In genomic region chr4:45815542-45815941, GRCm38 (mm10) we compare ENCODE assay signal across 10 mouse cellular contexts. TPM values are rescaled to one million over a fixed set of nuclear protein-coding genes. Genes with fewer than 3 reads are reported as not detected.
DNase-seq lines count a peak whose midpoint lies in the region; ATAC-seq and TF ChIP-seq lines count a peak whose summit lies in the region.
"Had no signal": no experiment of that assay in that cellular context is flagged by ENCODE, and none has a peak within 500 bp of the region (broad histone marks: within the 10 kb centered on the region; RNA-seq: fewer than 3 reads in every experiment).

No protein-coding gene starts in this region.

- peaks cover 0 to 2% of the 10 kb centered on the region in 2 experiments; a peak in 1 of 4 replicates for H3K27me3 ChIP-seq in MEL (ENCODE audit: control insufficient read depth in 1 of 2, insufficient read depth in 2 of 2, low read length in 2 of 2)
- no peaks in the 10 kb centered on the region for H3K27me3 ChIP-seq in forebrain, embryonic 11.5 days (ENCODE audit: control insufficient read depth, insufficient read depth, low read length)
- H3K27me3 ChIP-seq in midbrain, embryonic 14.5 days (ENCODE audit: control insufficient read depth, insufficient read depth, low read length) = no peaks in the 10 kb centered on the region
- H3K27me3 ChIP-seq: limb, embryonic 15.5 days; stomach, embryonic 15.5 days had no signal

- no peak for TF ChIP-seq POLR2A in MEL (IDR thresholded peaks at IDR 0.05; ENCODE audit: control insufficient read depth in 1 of 2, insufficient read depth in 1 of 2, low read depth in 1 of 2, low read length in 2 of 2, poor library complexity in 1 of 2)
- TF ChIP-seq POLR2A in bone marrow, adult 2 months (IDR thresholded peaks at IDR 0.05; ENCODE audit: borderline replicate concordance, control insufficient read depth, low read depth, low read length) = no peak

- TF ChIP-seq EP300 in MEL (IDR thresholded peaks at IDR 0.05; ENCODE audit: low read depth in 1 of 2, low read length in 2 of 2) = no peak

- no peaks in the 10 kb centered on the region for H3K9me3 ChIP-seq in MEL (replicated peaks; ENCODE audit: insufficient read depth, low read length)
- no peaks in the 10 kb centered on the region for H3K9me3 ChIP-seq in forebrain, embryonic 11.5 days (ENCODE audit: control insufficient read depth, low read length)
- H3K9me3 ChIP-seq in midbrain, embryonic 14.5 days (ENCODE audit: control insufficient read depth, low read length) = no peaks in the 10 kb centered on the region
- H3K9me3 ChIP-seq: limb, embryonic 15.5 days; stomach, embryonic 15.5 days had no signal

- H3K79me2 ChIP-seq in MEL (ENCODE audit: control insufficient read depth, insufficient read depth, low read length, poor library complexity) = no peaks in the 10 kb centered on the region

- H3K36me3 ChIP-seq in MEL (ENCODE audit: control insufficient read depth in 1 of 2, insufficient read depth in 2 of 2, low read length in 2 of 2) = no peaks in the 10 kb centered on the region
- no peaks in the 10 kb centered on the region for H3K36me3 ChIP-seq in forebrain, embryonic 11.5 days (ENCODE audit: control insufficient read depth, insufficient read depth, low read length)
- peaks cover 34% of the 10 kb centered on the region for H3K36me3 ChIP-seq in midbrain, embryonic 14.5 days (ENCODE audit: control insufficient read depth, insufficient read depth, low read length)
- H3K36me3 ChIP-seq: limb, embryonic 15.5 days; stomach, embryonic 15.5 days had no signal

- H3K4me3 ChIP-seq in MEL (ENCODE audit: control insufficient read depth in 1 of 2, insufficient read depth in 1 of 2, low read depth in 2 of 2, low read length in 2 of 2) = no peak overlapping the region
- H3K4me3 ChIP-seq in bone marrow, adult 2 months (replicated peaks; ENCODE audit: control insufficient read depth, low read depth, low read length) = no peak overlapping the region
- H3K4me3 ChIP-seq in forebrain, embryonic 11.5 days (ENCODE audit: low read depth, low read length) = no peak overlapping the region
- H3K4me3 ChIP-seq in midbrain, embryonic 14.5 days (replicated peaks; ENCODE audit: low read depth, low read length) = no peak overlapping the region
- H3K4me3 ChIP-seq: limb, embryonic 15.5 days; stomach, embryonic 15.5 days had no signal

- H3K4me2 ChIP-seq in forebrain, embryonic 11.5 days (ENCODE audit: low read depth, low read length, severe bottlenecking) = no peak overlapping the region
- no peak overlapping the region for H3K4me2 ChIP-seq in midbrain, embryonic 14.5 days (ENCODE audit: low read length)
- H3K4me2 ChIP-seq: limb, embryonic 15.5 days; stomach, embryonic 15.5 days had no signal

- peak; percentile 29 to 50 for DNase-seq in left cerebral cortex, adult 18-20 months (ENCODE audit: low spot score in 2 of 2)
- no peak for DNase-seq in left cerebral cortex, adult 11 months (ENCODE audit: low spot score)
- peak; percentile 52 for DNase-seq in MEL (ENCODE audit: low read depth, low spot score)
- DNase-seq in forebrain, embryonic 11.5 days (ENCODE audit: low spot score) = peak; percentile 73
- DNase-seq in kidney, postnatal 36 days = peak; percentile 30 to 69
- peak; percentile 80 for DNase-seq in midbrain, embryonic 14.5 days

- H3K27ac ChIP-seq in MEL (ENCODE audit: control insufficient read depth, low read depth, low read length) = no peak overlapping the region
- H3K27ac ChIP-seq in bone marrow, adult 2 months (ENCODE audit: control insufficient read depth, insufficient read depth, low read depth, low read length, poor library complexity) = no peak overlapping the region
- no peak overlapping the region for H3K27ac ChIP-seq in forebrain, embryonic 11.5 days (ENCODE audit: low read depth, low read length)
- no peak overlapping the region for H3K27ac ChIP-seq in midbrain, embryonic 14.5 days (replicated peaks; ENCODE audit: low read depth, low read length)
- H3K27ac ChIP-seq: limb, embryonic 15.5 days; stomach, embryonic 15.5 days had no signal

- TF ChIP-seq RAD21 in MEL (IDR thresholded peaks at IDR 0.05; ENCODE audit: low read depth, low read length) = peak; percentile 68

- 64% methylated on average over 7 of the region's 7 CpGs for WGBS in bone marrow, adult 2 months
- 22% methylated on average over 7 of the region's 7 CpGs for WGBS in forebrain, embryonic 11.5 days
- 14% methylated on average over 7 of the region's 7 CpGs for WGBS in midbrain, embryonic 14.5 days

- no peak overlapping the region for H3K9ac ChIP-seq in MEL (ENCODE audit: control insufficient read depth, low read depth, low read length, poor library complexity, severe bottlenecking)
- H3K9ac ChIP-seq in forebrain, embryonic 11.5 days (ENCODE audit: low read length) = no peak overlapping the region
- no peak overlapping the region for H3K9ac ChIP-seq in midbrain, embryonic 14.5 days (replicated peaks; ENCODE audit: low read length)
- H3K9ac ChIP-seq: limb, embryonic 15.5 days; stomach, embryonic 15.5 days had no signal

- no peak for ATAC-seq in forebrain, embryonic 11.5 days (replicated peaks; ENCODE audit: low FRiP score)
- no peak for ATAC-seq in midbrain, embryonic 14.5 days (ENCODE audit: low FRiP score, low TSS enrichment)
- no peak for ATAC-seq in erythroid progenitor cell, adult 5-6 weeks (replicated peaks; ENCODE audit: low FRiP score, poor library complexity, severe bottlenecking)

- TF ChIP-seq CTCF in MEL (IDR thresholded peaks at IDR 0.05 in 2 of 3, conservative IDR thresholded peaks at IDR 0.05 in 1 of 3; ENCODE audit: control insufficient read depth in 1 of 3, insufficient read depth in 1 of 3, low read depth in 2 of 3, low read length in 3 of 3, poor library complexity in 1 of 3, severe bottlenecking in 1 of 3) = peak; percentile 51 to 75 (median 62)
- 0 out of 2 replicates have a peak, but pooled peaks have one; percentile 11 for TF ChIP-seq CTCF in bone marrow, adult 2 months (IDR thresholded peaks at IDR 0.05; ENCODE audit: control insufficient read depth, insufficient read depth, low read length)

- no peaks in the 10 kb centered on the region for H3K4me1 ChIP-seq in MEL (ENCODE audit: control insufficient read depth in 1 of 2, insufficient read depth in 2 of 2, low read length in 2 of 2)
- no peaks in the 10 kb centered on the region for H3K4me1 ChIP-seq in bone marrow, adult 2 months (ENCODE audit: control insufficient read depth, insufficient read depth, low read length)
- H3K4me1 ChIP-seq in forebrain, embryonic 11.5 days (replicated peaks; ENCODE audit: control insufficient read depth, insufficient read depth, low read length) = peaks cover 21% of the 10 kb centered on the region
- peaks cover 34% of the 10 kb centered on the region for H3K4me1 ChIP-seq in midbrain, embryonic 14.5 days (ENCODE audit: control insufficient read depth, insufficient read depth, low read length)

TF ChIP-seq in MEL, 35 proteins besides CTCF, POLR2A, EP300 and RAD21 (continues in another document):
- TF ChIP-seq KAT2A (conservative IDR thresholded peaks at IDR 0.05; ENCODE audit: low read depth, low read length) (no peak), MEF2A (IDR thresholded peaks at IDR 0.05; ENCODE audit: extremely low read depth, insufficient replicate concordance, low read depth, low read length, poor library complexity, severe bottlenecking) (no peak), SMC3 (IDR thresholded peaks at IDR 0.05; ENCODE audit: low read depth, low read length) (peak; percentile 76), MYC (IDR thresholded peaks at IDR 0.05; ENCODE audit: low read depth, low read length) (no peak), NRF1 (IDR thresholded peaks at IDR 0.05; ENCODE audit: insufficient read depth, low read depth, low read length, poor library complexity, severe bottlenecking) (no peak), MAFK (IDR thresholded peaks at IDR 0.05; ENCODE audit: borderline replicate concordance, low read depth, low read length) (no peak), CHD2 (IDR thresholded peaks at IDR 0.05; ENCODE audit: low read length) (no peak)

RNA-seq across cellular contexts. Expression of gene Igfbpl1, which starts 11.2 kb away (rescaled TPM):
- total RNA-seq in left cerebral cortex, adult 18-20 months (2021) = under 1 TPM in 1 of 2 experiments, not detected in 1; 0.51 TPM
- total RNA-seq in MEL (2012; rRNA removed) = not detected in 2 replicates
- not detected for polyA plus RNA-seq in MEL (2012; ENCODE audit: insufficient read depth in 1 of 2, insufficient read length in 2 of 2, low read depth in 1 of 2, low replicate concordance in 2 of 2, missing spikeins in 1 of 2)
- polyA plus RNA-seq in bone marrow, adult 2 months (2011; ENCODE audit: insufficient read depth, insufficient read length, low replicate concordance, missing spikeins) = 1.6 TPM in 1 of 2 replicates, not detected in the other
- 83.2 and 84.0 TPM in 2 replicates for polyA plus RNA-seq in forebrain, embryonic 11.5 days (2014; fragmentation: Nextera tagmentation; extraction: Ambion mirVana)
- 112 and 143 TPM in 2 replicates for polyA plus RNA-seq in midbrain, embryonic 14.5 days (2014; fragmentation: Nextera tagmentation; extraction: Ambion mirVana)
- total RNA-seq in erythroid progenitor cell, adult 5-6 weeks (2015; ENCODE audit: low replicate concordance) = not detected in 2 replicates
- total RNA-seq in erythroid progenitor cell, adult 5-6 weeks (2017; ENCODE audit: low replicate concordance) = not detected in 2 replicates

RNA-seq across cellular contexts. Expression of gene Aldh1b1, which starts 16.7 kb away (rescaled TPM):
- total RNA-seq in left cerebral cortex, adult 18-20 months (2021) = 1 to 10 TPM; 4.6 to 4.7 TPM
- total RNA-seq in MEL (2012; rRNA removed) = 1.9 and 2.0 TPM in 2 replicates
- 1 to 10 TPM in 1 of 2 experiments, not detected in 1; 2.1 TPM for polyA plus RNA-seq in MEL (2012; ENCODE audit: insufficient read depth in 1 of 2, insufficient read length in 2 of 2, low read depth in 1 of 2, low replicate concordance in 2 of 2, missing spikeins in 1 of 2)
- 2.3 and 13.1 TPM in 2 replicates for polyA plus RNA-seq in bone marrow, adult 2 months (2011; ENCODE audit: insufficient read depth, insufficient read length, low replicate concordance, missing spikeins)
- 5.0 and 5.2 TPM in 2 replicates for polyA plus RNA-seq in forebrain, embryonic 11.5 days (2014; fragmentation: Nextera tagmentation; extraction: Ambion mirVana)
- polyA plus RNA-seq in midbrain, embryonic 14.5 days (2014; fragmentation: Nextera tagmentation; extraction: Ambion mirVana) = 14.7 and 15.2 TPM in 2 replicates
- not detected in 2 replicates for total RNA-seq in erythroid progenitor cell, adult 5-6 weeks (2015; ENCODE audit: low replicate concordance)
- 1.7 and 3.5 TPM in 2 replicates for total RNA-seq in erythroid progenitor cell, adult 5-6 weeks (2017; ENCODE audit: low replicate concordance)

RNA-seq across cellular contexts. Expression of gene Stra6l, which starts 32.9 kb away (rescaled TPM):
- total RNA-seq in left cerebral cortex, adult 18-20 months (2021) = under 1 TPM in 1 of 2 experiments, not detected in 1; 0.07 TPM
- total RNA-seq in MEL (2012; rRNA removed) = not detected in 2 replicates
- not detected for polyA plus RNA-seq in MEL (2012; ENCODE audit: insufficient read depth in 1 of 2, insufficient read length in 2 of 2, low read depth in 1 of 2, low replicate concordance in 2 of 2, missing spikeins in 1 of 2)
- not detected in 2 replicates for polyA plus RNA-seq in bone marrow, adult 2 months (2011; ENCODE audit: insufficient read depth, insufficient read length, low replicate concordance, missing spikeins)
- 0.37 and 0.56 TPM in 2 replicates for polyA plus RNA-seq in forebrain, embryonic 11.5 days (2014; fragmentation: Nextera tagmentation; extraction: Ambion mirVana)
- polyA plus RNA-seq in midbrain, embryonic 14.5 days (2014; fragmentation: Nextera tagmentation; extraction: Ambion mirVana) = 1.1 and 1.7 TPM in 2 replicates
- total RNA-seq in erythroid progenitor cell, adult 5-6 weeks (2015; ENCODE audit: low replicate concordance) = not detected in 2 replicates
- total RNA-seq in erythroid progenitor cell, adult 5-6 weeks (2017; ENCODE audit: low replicate concordance) = not detected in 2 replicates

Comparison
In these comparisons a context has a peak if more than half of its experiments do, and no peak if none do; other contexts are left out.
1. RNA of gene Igfbpl1, which starts 11.2 kb away (polyA plus RNA-seq): 112 to 143 TPM in midbrain, embryonic 14.5 days and 83.2 to 84.0 TPM in forebrain, embryonic 11.5 days; 1.6 TPM in bone marrow, adult 2 months and not detected in MEL; every median in the first group is over 10 times any median in the second.